Mouse (Mus musculus): ENCODE results near the gene Mrgbp. TPM values are rescaled to one million over a fixed set of nuclear protein-coding genes. Genes with fewer than 3 reads are reported as not detected.

Gene Mrgbp
- total and polyA plus RNA-seq, 3 experiments = 44.9 to 54.5 TPM; not detected in 1

- Histone ChIP-seq H3K27me3 (ENCODE audit: control insufficient read depth in 1 of 2, insufficient read depth in 2 of 2, low read length in 2 of 2) (no peaks in the 10 kb centered on the region), H3K9me3 (replicated peaks; ENCODE audit: insufficient read depth, low read length) (no peaks in the 10 kb centered on the region), H3K36me3 (ENCODE audit: control insufficient read depth in 1 of 2, insufficient read depth in 2 of 2, low read length in 2 of 2) (no peaks in the 10 kb centered on the region), H3K4me1 (ENCODE audit: control insufficient read depth in 1 of 2, insufficient read depth in 2 of 2, low read length in 2 of 2) (no peaks in the 10 kb centered on the region), H3K9ac (ENCODE audit: control insufficient read depth, low read depth, low read length, poor library complexity, severe bottlenecking) (no peak overlapping the region), H3K4me3 (ENCODE audit: control insufficient read depth in 1 of 2, insufficient read depth in 1 of 2, low read depth in 2 of 2, low read length in 2 of 2) (no peak overlapping the region), H3K79me2 (ENCODE audit: control insufficient read depth, insufficient read depth, low read length, poor library complexity) (no peaks in the 10 kb centered on the region), H3K27ac (ENCODE audit: control insufficient read depth, low read depth, low read length) (no peak overlapping the region)
- TF ChIP-seq ETS1 (IDR thresholded peaks at IDR 0.05; ENCODE audit: low read depth, low read length) (no peak), GATA1 (IDR thresholded peaks at IDR 0.05; ENCODE audit: low read depth, low read length) (no peak), MXI1 (IDR thresholded peaks at IDR 0.05; ENCODE audit: low read depth, low read length) (no peak), RAD21 (IDR thresholded peaks at IDR 0.05; ENCODE audit: low read depth, low read length) (no peak), NRF1 (IDR thresholded peaks at IDR 0.05; ENCODE audit: insufficient read depth, low read depth, low read length, poor library complexity, severe bottlenecking) (no peak), ZMIZ1 (IDR thresholded peaks at IDR 0.05; ENCODE audit: low read depth, low read length) (no peak), CHD2 (IDR thresholded peaks at IDR 0.05; ENCODE audit: low read length) (no peak), POLR2A (IDR thresholded peaks at IDR 0.05; ENCODE audit: control insufficient read depth in 1 of 2, insufficient read depth in 1 of 2, low read depth in 1 of 2, low read length in 2 of 2, poor library complexity in 1 of 2) (no peak), KAT2A (conservative IDR thresholded peaks at IDR 0.05; ENCODE audit: low read depth, low read length) (no peak)
- no peak for DNase-seq (ENCODE audit: low read depth, low spot score)
Measured at GRCm38 (mm10) chr2:180598157-180598705, 17.1 kb downstream of the Mrgbp start.

- Histone ChIP-seq H3K36me3 (ENCODE audit: control insufficient read depth in 1 of 2, insufficient read depth in 2 of 2, low read length in 2 of 2) (no peaks in the 10 kb centered on the region), H3K4me1 (ENCODE audit: control insufficient read depth in 1 of 2, insufficient read depth in 2 of 2, low read length in 2 of 2) (no peaks in the 10 kb centered on the region), H3K27ac (ENCODE audit: control insufficient read depth, low read depth, low read length) (no peak overlapping the region), H3K4me3 (ENCODE audit: control insufficient read depth in 1 of 2, insufficient read depth in 1 of 2, low read depth in 2 of 2, low read length in 2 of 2) (no peak overlapping the region), H3K9me3 (replicated peaks; ENCODE audit: insufficient read depth, low read length) (no peaks in the 10 kb centered on the region), H3K79me2 (ENCODE audit: control insufficient read depth, insufficient read depth, low read length, poor library complexity) (no peaks in the 10 kb centered on the region), H3K9ac (ENCODE audit: control insufficient read depth, low read depth, low read length, poor library complexity, severe bottlenecking) (no peak overlapping the region), H3K27me3 (ENCODE audit: control insufficient read depth in 1 of 2, insufficient read depth in 2 of 2, low read length in 2 of 2) (no peaks in the 10 kb centered on the region)
- no peak for DNase-seq (ENCODE audit: low read depth, low spot score)
- no peak for TF ChIP-seq ETS1 (IDR thresholded peaks at IDR 0.05; ENCODE audit: low read depth, low read length)
- no peak for TF ChIP-seq JUND (IDR thresholded peaks at IDR 0.05; ENCODE audit: low read depth, low read length)
- no peak for TF ChIP-seq HCFC1 (IDR thresholded peaks at IDR 0.05; ENCODE audit: low read depth, low read length)
- no peak for TF ChIP-seq POLR2AphosphoS5 (IDR thresholded peaks at IDR 0.05; ENCODE audit: borderline replicate concordance, low read depth, low read length)
Measured at GRCm38 (mm10) chr2:180600569-180601021, 19.5 kb downstream of the Mrgbp start.

- no peaks in the 10 kb centered on the region for H3K4me1 ChIP-seq (ENCODE audit: control insufficient read depth in 1 of 2, insufficient read depth in 2 of 2, low read length in 2 of 2)
- H3K9ac ChIP-seq (ENCODE audit: control insufficient read depth, low read depth, low read length, poor library complexity, severe bottlenecking) = no peak overlapping the region
- no peak overlapping the region for H3K4me3 ChIP-seq (ENCODE audit: control insufficient read depth in 1 of 2, insufficient read depth in 1 of 2, low read depth in 2 of 2, low read length in 2 of 2)
- no peaks in the 10 kb centered on the region for H3K27me3 ChIP-seq (ENCODE audit: control insufficient read depth in 1 of 2, insufficient read depth in 2 of 2, low read length in 2 of 2)
- H3K79me2 ChIP-seq (ENCODE audit: control insufficient read depth, insufficient read depth, low read length, poor library complexity) = no peaks in the 10 kb centered on the region
- DNase-seq (ENCODE audit: low read depth, low spot score) = no peak
- no peaks in the 10 kb centered on the region for H3K36me3 ChIP-seq (ENCODE audit: control insufficient read depth in 1 of 2, insufficient read depth in 2 of 2, low read length in 2 of 2)
- TF ChIP-seq HCFC1 (IDR thresholded peaks at IDR 0.05; ENCODE audit: low read depth, low read length) (no peak), GABPA (IDR thresholded peaks at IDR 0.05; ENCODE audit: low read depth, low read length) (no peak), USF2 (IDR thresholded peaks at IDR 0.05; ENCODE audit: borderline replicate concordance in 1 of 2, insufficient read depth in 1 of 2, low read depth in 1 of 2, low read length in 2 of 2) (no peak), KAT2A (conservative IDR thresholded peaks at IDR 0.05; ENCODE audit: low read depth, low read length) (no peak), MAFK (IDR thresholded peaks at IDR 0.05; ENCODE audit: borderline replicate concordance, low read depth, low read length) (no peak), POLR2AphosphoS2 (IDR thresholded peaks at IDR 0.05; ENCODE audit: low read length) (no peak), NRF1 (IDR thresholded peaks at IDR 0.05; ENCODE audit: insufficient read depth, low read depth, low read length, poor library complexity, severe bottlenecking) (no peak), USF1 (IDR thresholded peaks at IDR 0.05; ENCODE audit: low read depth, low read length) (no peak)
- no peak overlapping the region for H3K27ac ChIP-seq (ENCODE audit: control insufficient read depth, low read depth, low read length)
- H3K9me3 ChIP-seq (replicated peaks; ENCODE audit: insufficient read depth, low read length) = no peaks in the 10 kb centered on the region
Measured at GRCm38 (mm10) chr2:180604781-180605180, 23.7 kb downstream of the Mrgbp start.
